Mouse (Mus musculus) stomach, postnatal 0 days (tissue): ENCODE measurements around the gene Chst12. TPM values are rescaled to one million over a fixed set of nuclear protein-coding genes. Genes with fewer than 3 reads are reported as not detected.
A peak's percentile ranks its signal among the peaks of the same experiment; 100 is the strongest.

ENCODE experiments used
- ATAC-seq: fragments of 200-750 bp; cut with Nextera tagmentation; 2 replicates; pipeline ENCODE4 v1.8.0; 2017; ENCODE audit not compliant: low FRiP score, low TSS enrichment
- DNase-seq: peaks from one replicate; pipeline ENCODE4 v3.0.0-alpha.2; 2016; ENCODE audit warnings: low spot score
- H3K27ac ChIP-seq: fragments of 300-500 bp; sonication (generic); replicated peaks from 2 replicates; pipeline ENCODE4 v1.5.1; 2014; ENCODE audit warnings: mild to moderate bottlenecking, control low read depth
- H3K27me3 ChIP-seq: fragments of 300-500 bp; sonication (generic); 2 replicates; pipeline ENCODE4 v1.6.1; 2014; ENCODE audit warnings: low read length; ENCODE audit not compliant: control insufficient read depth, insufficient read depth
- H3K36me3 ChIP-seq: fragments of 300-500 bp; sonication (generic); 2 replicates; pipeline ENCODE4 v1.6.1; 2014; ENCODE audit warnings: low read length, mixed read lengths; ENCODE audit not compliant: control insufficient read depth, insufficient read depth
- H3K4me1 ChIP-seq: fragments of 300-500 bp; sonication (generic); replicated peaks from 2 replicates; pipeline ENCODE4 v1.6.1; 2014; ENCODE audit warnings: antibody characterized with exemption; ENCODE audit not compliant: control insufficient read depth, insufficient read depth
- H3K4me2 ChIP-seq: fragments of 300-500 bp; sonication (generic); replicated peaks from 2 replicates; pipeline ENCODE4 v1.6.1; 2014; ENCODE audit warnings: low read depth, mild to moderate bottlenecking, control low read depth, moderate library complexity
- H3K4me3 ChIP-seq: fragments of 300-500 bp; sonication (generic); 2 replicates; pipeline ENCODE4 v1.5.1; 2014; ENCODE audit warnings: low read depth, low read length, control low read depth
- H3K9ac ChIP-seq: fragments of 300-500 bp; sonication (generic); 2 replicates; pipeline ENCODE4 v1.6.1; 2014; ENCODE audit warnings: mild to moderate bottlenecking, low read length, control low read depth, mixed read lengths
- H3K9me3 ChIP-seq: fragments of 300-500 bp; sonication (generic); 2 replicates; pipeline ENCODE4 v1.6.1; 2016; ENCODE audit warnings: low read length; ENCODE audit not compliant: control insufficient read depth
- CTCF ChIP-seq: IDR thresholded peaks from 2 replicates; pipeline ENCODE4 v1.5.1; 2016; ENCODE audit warnings: antibody characterized with exemption, low read depth, mild to moderate bottlenecking, moderate library complexity
- EP300 ChIP-seq: optimal IDR thresholded peaks from 2 replicates; pipeline ENCODE3; 2016; ENCODE audit warnings: antibody characterized with exemption
- WGBS: fragments of 180-500 bp; shearing (Covaris S2); extraction: QIAGEN DNeasy Blood & Tissue Kit; methylation state at CpG from one replicate; pipeline ENCODE4 v1.1.7; 2014; 5-methylcytosine and 5-hydroxymethylcytosine counted together
- polyA plus RNA-seq: library from polyadenylated mRNA; unstranded; fragments of >200 nt; fragmentation: Nextera tagmentation; extraction: Ambion mirVana; gene quantifications from 2 replicates; pipeline ENCODE4 v1.2.1, GENCODE M21; 2015

Gene Chst12
- polyA plus RNA-seq, 1 experiment from 2014 or later, result 15.8 TPM

DNA sequence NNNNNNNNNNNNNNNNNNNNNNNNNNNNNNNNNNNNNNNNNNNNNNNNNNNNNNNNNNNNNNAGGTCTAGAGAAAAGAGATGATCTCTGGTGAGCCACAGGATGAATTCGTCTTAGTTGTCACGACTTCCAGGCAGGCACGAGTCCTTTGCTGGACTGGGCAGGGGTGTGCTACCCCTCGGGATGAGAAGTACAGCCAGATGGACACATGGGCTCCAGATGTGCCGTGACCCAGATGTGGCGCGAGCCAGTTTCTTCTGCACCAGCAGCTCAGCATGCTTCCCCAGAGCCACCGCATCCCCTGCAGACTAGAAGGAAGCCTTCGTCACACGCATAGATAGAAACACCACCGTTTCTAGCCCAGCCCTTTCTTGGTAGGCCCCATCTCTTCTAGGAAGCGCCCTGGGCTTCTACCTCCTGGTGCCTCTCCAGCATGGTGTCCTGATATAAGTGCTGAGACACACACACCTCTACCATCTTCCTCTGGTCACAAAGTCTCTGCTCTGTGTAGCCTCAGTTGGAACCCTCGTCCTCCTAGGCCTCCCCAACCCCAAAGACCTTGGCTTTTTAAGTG, 32.8 kb downstream of the Chst12 start:
- Histone ChIP-seq H3K9me3 (no peaks in the 10 kb centered on the region), H3K27ac (no peak overlapping the region), H3K36me3 (no peaks in the 10 kb centered on the region), H3K9ac (no peak overlapping the region), H3K4me3 (no peak overlapping the region), H3K4me1 (no peaks in the 10 kb centered on the region), H3K27me3 (no peaks in the 10 kb centered on the region), H3K4me2 (no peak overlapping the region)
- ATAC-seq, result no peak
- no peak for DNase-seq
- 72% methylated on average over 13 of the region's 13 CpGs for WGBS
- TF ChIP-seq EP300 (no peak), CTCF (no peak)

DNA sequence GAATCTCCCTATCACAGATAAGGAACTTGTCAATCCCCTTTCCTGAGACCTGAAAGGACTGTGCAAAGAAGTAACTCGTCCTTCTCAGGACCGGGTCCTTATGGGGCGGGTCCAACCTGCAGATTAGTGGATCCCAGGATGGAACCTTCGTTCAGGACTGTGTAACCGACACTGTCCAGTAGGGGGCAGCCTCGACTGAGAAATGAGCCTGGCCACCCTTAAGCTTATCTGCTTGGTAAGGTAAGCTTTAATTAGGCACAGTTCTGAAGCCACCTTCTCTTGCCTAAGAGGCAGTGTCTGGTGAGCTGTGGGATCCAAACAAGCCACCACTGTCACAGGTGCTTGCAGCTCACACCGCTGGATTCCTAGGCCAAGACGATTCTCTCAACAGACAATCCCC, 34.8 kb downstream of the Chst12 start:
- Histone ChIP-seq H3K27me3 (no peaks in the 10 kb centered on the region), H3K27ac (no peak overlapping the region), H3K36me3 (no peaks in the 10 kb centered on the region), H3K9ac (no peak overlapping the region), H3K9me3 (no peaks in the 10 kb centered on the region), H3K4me3 (no peak overlapping the region), H3K4me2 (no peak overlapping the region), H3K4me1 (no peaks in the 10 kb centered on the region)
- peak; percentile 82 for DNase-seq
- TF ChIP-seq CTCF, result peak; percentile 96
- TF ChIP-seq EP300, result no peak
- ATAC-seq, result peak; percentile 63; the same call in 1 of the 2 replicates
- WGBS, result 18% methylated on average over 8 of the region's 8 CpGs

DNA sequence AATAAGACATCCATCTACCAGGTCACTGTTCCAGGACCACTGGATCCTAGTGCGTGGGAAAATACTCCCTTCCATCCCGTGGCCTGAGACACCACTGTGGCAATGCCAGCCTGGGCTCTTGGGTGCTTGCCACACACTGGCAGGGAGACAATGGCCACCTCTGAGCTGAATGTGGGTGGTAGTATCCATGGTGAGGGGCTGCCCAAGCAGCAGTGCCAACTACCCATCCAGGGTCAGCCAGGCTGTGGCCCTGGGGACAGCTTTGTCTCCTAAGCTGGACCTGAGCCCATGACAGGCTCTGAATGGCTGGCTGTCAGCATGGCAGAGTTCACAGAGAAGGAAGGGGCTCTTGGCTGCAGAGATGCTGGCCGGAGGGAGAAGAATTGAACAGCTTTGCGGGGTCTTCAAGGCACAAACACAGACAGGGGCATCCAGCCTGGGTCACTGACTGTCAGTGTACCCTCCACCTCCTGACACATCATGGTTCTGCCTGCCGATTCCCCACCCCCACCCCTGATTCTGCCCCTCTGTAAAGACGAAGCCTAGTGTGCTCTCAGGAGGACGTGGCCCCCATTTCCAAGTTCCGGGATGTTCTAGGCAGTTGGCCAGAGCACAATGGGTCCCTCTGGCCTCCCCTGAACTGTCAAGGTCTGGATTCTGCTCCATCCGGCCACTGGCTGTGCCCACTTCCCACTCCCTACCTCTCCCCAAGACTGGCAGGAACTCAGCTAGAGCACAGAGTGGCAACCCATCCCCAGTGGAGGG, 37.6 kb downstream of the Chst12 start:
- no peak for DNase-seq
- H3K27ac ChIP-seq, result no peak overlapping the region
- no peaks in the 10 kb centered on the region for H3K4me1 ChIP-seq
- no peak overlapping the region for H3K4me3 ChIP-seq
- 69% methylated on average over 9 of the region's 9 CpGs for WGBS
- ATAC-seq, result no peak
- no peaks in the 10 kb centered on the region for H3K27me3 ChIP-seq
- no peak overlapping the region for H3K9ac ChIP-seq
- H3K4me2 ChIP-seq, result no peak overlapping the region
- no peaks in the 10 kb centered on the region for H3K36me3 ChIP-seq
- TF ChIP-seq EP300 (no peak), CTCF (no peak)
- H3K9me3 ChIP-seq, result no peaks in the 10 kb centered on the region

DNA sequence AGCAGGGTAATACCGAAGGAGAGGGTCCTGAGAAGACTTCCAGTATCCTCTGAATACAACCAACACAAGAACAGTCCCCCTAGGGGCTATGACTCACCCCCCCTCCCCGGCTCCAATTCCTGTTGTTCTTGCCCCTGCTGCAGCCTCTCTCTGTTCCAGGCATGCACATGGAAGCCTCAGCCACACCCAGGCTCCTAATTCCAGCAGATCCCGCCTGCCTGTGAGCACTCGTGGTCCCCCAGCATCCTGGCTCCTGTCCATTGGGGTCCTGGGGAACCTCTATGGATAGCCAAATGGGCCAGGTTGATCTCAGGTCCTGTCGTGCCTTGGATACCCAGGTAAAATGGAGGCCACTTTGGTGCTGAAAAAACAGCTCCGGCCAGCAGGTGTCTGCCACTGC, 40.3 kb downstream of the Chst12 start:
- no peak overlapping the region for H3K4me2 ChIP-seq
- H3K4me3 ChIP-seq, result no peak overlapping the region
- DNase-seq (no peak), ATAC-seq (no peak)
- no peaks in the 10 kb centered on the region for H3K36me3 ChIP-seq
- no peaks in the 10 kb centered on the region for H3K27me3 ChIP-seq
- H3K9ac ChIP-seq, result no peak overlapping the region
- no peak overlapping the region for H3K27ac ChIP-seq
- no peaks in the 10 kb centered on the region for H3K9me3 ChIP-seq
- WGBS, result 40% methylated on average over 6 of the region's 6 CpGs
- TF ChIP-seq CTCF (no peak), EP300 (no peak)
- no peaks in the 10 kb centered on the region for H3K4me1 ChIP-seq

DNA sequence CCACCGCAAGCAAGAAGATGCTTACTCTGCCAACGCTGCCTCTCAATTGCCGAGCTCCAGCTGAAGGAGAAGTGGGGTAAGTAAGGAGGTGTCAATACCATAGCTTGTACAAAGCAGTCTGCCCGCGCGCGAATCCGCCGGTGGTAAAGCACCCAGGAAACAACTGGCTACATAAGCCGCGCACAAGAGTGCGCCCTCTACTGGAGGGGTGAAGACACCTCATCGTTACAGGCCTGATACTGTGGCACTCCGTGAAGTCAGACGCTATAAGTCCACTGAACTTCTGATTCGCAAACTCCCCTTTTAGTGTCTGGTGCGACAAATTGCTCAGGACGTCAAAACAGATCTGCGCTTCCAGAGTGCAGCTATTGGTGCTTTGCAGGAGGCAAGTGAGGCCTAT, 41.0 kb downstream of the Chst12 start:
- H3K9me3 ChIP-seq, result no peaks in the 10 kb centered on the region
- H3K4me2 ChIP-seq, result no peak overlapping the region
- no peak overlapping the region for H3K27ac ChIP-seq
- 84% methylated on average over 19 of the region's 19 CpGs for WGBS
- H3K4me1 ChIP-seq, result no peaks in the 10 kb centered on the region
- no peak for DNase-seq
- ATAC-seq, result no peak
- no peak overlapping the region for H3K9ac ChIP-seq
- no peak overlapping the region for H3K4me3 ChIP-seq
- H3K27me3 ChIP-seq, result no peaks in the 10 kb centered on the region
- H3K36me3 ChIP-seq, result no peaks in the 10 kb centered on the region
- TF ChIP-seq CTCF (peak; percentile 43; the same call in 1 of the 2 replicates), EP300 (no peak)
